Mouse (Mus musculus) c-Kit-positive CD71-negative TER-119-negative erythroid progenitor cells, embryonic 14.5 days (primary cell): Measurements from ENCODE around the gene Syne2.
A peak's percentile ranks its signal among the peaks of the same experiment; 100 is the strongest.

ENCODE experiments used
- DNase-seq: peaks from one replicate; pipeline ENCODE4 v3.0.0-alpha.2; 2013; ENCODE audit warnings: low read depth

The Syne2 gene

GRCm38 (mm10) chr12:75829616-75830015 is 11.7 kb downstream of the Syne2 start:
- no peak for DNase-seq

- DNase-seq = no peak
Measured at GRCm38 (mm10) chr12:75833149-75833959, 15.4 kb downstream of the Syne2 start.

- DNase-seq = no peak
Measured at GRCm38 (mm10) chr12:75833960-75834729, 16.2 kb downstream of the Syne2 start.

GRCm38 (mm10) chr12:75836524-75836962 is 18.6 kb downstream of the Syne2 start:
- DNase-seq = no peak

GRCm38 (mm10) chr12:75837462-75837861 is 19.5 kb downstream of the Syne2 start:
- no peak for DNase-seq

GRCm38 (mm10) chr12:75839083-75839736 is 21.3 kb downstream of the Syne2 start:
- DNase-seq = no peak

GRCm38 (mm10) chr12:75841183-75841582 is 23.2 kb downstream of the Syne2 start:
- DNase-seq = no peak

GRCm38 (mm10) chr12:75844311-75844710 is 26.4 kb downstream of the Syne2 start:
- DNase-seq = no peak

- DNase-seq = no peak
Measured at GRCm38 (mm10) chr12:75845070-75845469, 27.1 kb downstream of the Syne2 start.

GRCm38 (mm10) chr12:75846513-75846912 is 28.6 kb downstream of the Syne2 start:
- DNase-seq = no peak

- no peak for DNase-seq
Measured at GRCm38 (mm10) chr12:75850205-75850604, 32.3 kb downstream of the Syne2 start.

- DNase-seq = no peak
Measured at GRCm38 (mm10) chr12:75851481-75851880, 33.5 kb downstream of the Syne2 start.

GRCm38 (mm10) chr12:75852384-75852783 is 34.5 kb downstream of the Syne2 start:
- no peak for DNase-seq

- DNase-seq = no peak
Measured at GRCm38 (mm10) chr12:75853559-75853958, 35.6 kb downstream of the Syne2 start.

- peak; percentile 24 for DNase-seq
Measured at GRCm38 (mm10) chr12:75855051-75855453, 37.1 kb downstream of the Syne2 start.

- DNase-seq = no peak
Measured at GRCm38 (mm10) chr12:75855621-75856020, 37.7 kb downstream of the Syne2 start.

GRCm38 (mm10) chr12:75856096-75856868 is 38.3 kb downstream of the Syne2 start:
- no peak for DNase-seq

- no peak for DNase-seq
Measured at GRCm38 (mm10) chr12:75859936-75860335, 42.0 kb downstream of the Syne2 start.

- no peak for DNase-seq
Measured at GRCm38 (mm10) chr12:75860843-75861242, 42.9 kb downstream of the Syne2 start.

GRCm38 (mm10) chr12:75865166-75865565 is 47.2 kb downstream of the Syne2 start:
- DNase-seq = no peak

- DNase-seq = no peak
Measured at GRCm38 (mm10) chr12:75866419-75867373, 48.8 kb downstream of the Syne2 start.
